Mouse (Mus musculus): ENCODE measurements around the gene Nyap2. TPM values are rescaled to one million over a fixed set of nuclear protein-coding genes. Genes with fewer than 3 reads are reported as not detected.

Gene Nyap2
- polyA plus RNA-seq, 2 experiments: 0.06 TPM; not detected in 1

GRCm38 (mm10) chr1:81387722-81388121 lies 311.0 kb downstream of the Nyap2 start:
- Histone ChIP-seq H3K4me3 (replicated peaks; ENCODE audit: low read length) (no peak overlapping the region), H3K36me3 (ENCODE audit: control insufficient read depth, insufficient read depth, low read length) (no peaks in the 10 kb centered on the region), H3K27ac (replicated peaks; ENCODE audit: low read depth, low read length) (no peak overlapping the region), H3K27me3 (ENCODE audit: control insufficient read depth, insufficient read depth, low read length) (no peaks in the 10 kb centered on the region), H3K9me3 (ENCODE audit: control insufficient read depth, low read length) (no peaks in the 10 kb centered on the region), H3K9ac (ENCODE audit: low read depth, low read length, severe bottlenecking) (no peak overlapping the region), H3K4me2 (replicated peaks; ENCODE audit: low read depth, low read length, severe bottlenecking) (no peak overlapping the region), H3K4me1 (ENCODE audit: control insufficient read depth, insufficient read depth, low read length) (no peaks in the 10 kb centered on the region)
- DNase-seq (ENCODE audit: low spot score) (no peak), ATAC-seq (ENCODE audit: low FRiP score, low read depth) (no peak)
- no peak for TF ChIP-seq POLR2A (IDR thresholded peaks at IDR 0.05; ENCODE audit: borderline replicate concordance, extremely low read depth, insufficient read depth, insufficient read length)
- WGBS: 38% methylated on average over 1 of the region's 1 CpGs

All from limb, embryonic 14.5 days (tissue).